Mouse (Mus musculus): Measurements from ENCODE around the gene Aldh1a2. TPM values are rescaled to one million over a fixed set of nuclear protein-coding genes. Genes with fewer than 3 reads are reported as not detected.

Aldh1a2 gene
- polyA plus RNA-seq, 1 experiment from 2014 or later: 11.3 TPM

DNA sequence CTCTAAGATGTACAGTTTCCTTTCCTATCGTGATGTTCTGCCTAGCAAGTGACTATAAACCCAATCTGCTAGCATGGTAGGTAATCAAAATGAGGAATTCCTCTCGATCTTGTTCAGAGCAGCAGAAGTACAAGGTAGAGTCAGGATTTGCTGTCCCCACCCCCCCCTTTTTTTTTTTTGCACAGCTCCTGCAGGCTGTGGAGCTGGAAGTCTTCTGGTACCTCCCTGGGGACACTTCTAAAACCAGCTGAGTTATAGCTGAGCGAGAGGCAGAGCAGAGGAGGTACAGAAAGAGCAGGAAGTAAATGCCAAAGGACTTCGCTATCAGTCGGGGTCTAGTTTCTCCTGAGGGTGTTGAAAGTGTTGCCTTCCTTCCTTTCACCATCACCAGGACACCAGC, 124.5 kb downstream of the Aldh1a2 start:
- Histone ChIP-seq H3K36me3 (no peaks in the 10 kb centered on the region), H3K9me3 (no peaks in the 10 kb centered on the region), H3K4me1 (no peaks in the 10 kb centered on the region), H3K27me3 (no peaks in the 10 kb centered on the region), H3K4me3 (no peak overlapping the region), H3K4me2 (replicated peaks) (no peak overlapping the region), H3K27ac (replicated peaks) (no peak overlapping the region), H3K9ac (replicated peaks) (no peak overlapping the region)
- 81% methylated on average over 5 of the region's 5 CpGs for WGBS
- no peak for ATAC-seq (replicated peaks)

Other genes starting within 250 kb of the Aldh1a2 start
- 0.37 and 0.98 TPM in 2 replicates for gene Aqp9, start 47.1 kb upstream of the Aldh1a2 start, polyA plus RNA-seq (2015; fragmentation: Nextera tagmentation; extraction: Ambion mirVana)